Mouse (Mus musculus): ENCODE data around the gene Rapgef4. TPM values are rescaled to one million over a fixed set of nuclear protein-coding genes. Genes with fewer than 3 reads are reported as not detected.

Rapgef4 gene
- polyA plus RNA-seq, 1 experiment from 2014 or later, result 3.6 TPM

DNA sequence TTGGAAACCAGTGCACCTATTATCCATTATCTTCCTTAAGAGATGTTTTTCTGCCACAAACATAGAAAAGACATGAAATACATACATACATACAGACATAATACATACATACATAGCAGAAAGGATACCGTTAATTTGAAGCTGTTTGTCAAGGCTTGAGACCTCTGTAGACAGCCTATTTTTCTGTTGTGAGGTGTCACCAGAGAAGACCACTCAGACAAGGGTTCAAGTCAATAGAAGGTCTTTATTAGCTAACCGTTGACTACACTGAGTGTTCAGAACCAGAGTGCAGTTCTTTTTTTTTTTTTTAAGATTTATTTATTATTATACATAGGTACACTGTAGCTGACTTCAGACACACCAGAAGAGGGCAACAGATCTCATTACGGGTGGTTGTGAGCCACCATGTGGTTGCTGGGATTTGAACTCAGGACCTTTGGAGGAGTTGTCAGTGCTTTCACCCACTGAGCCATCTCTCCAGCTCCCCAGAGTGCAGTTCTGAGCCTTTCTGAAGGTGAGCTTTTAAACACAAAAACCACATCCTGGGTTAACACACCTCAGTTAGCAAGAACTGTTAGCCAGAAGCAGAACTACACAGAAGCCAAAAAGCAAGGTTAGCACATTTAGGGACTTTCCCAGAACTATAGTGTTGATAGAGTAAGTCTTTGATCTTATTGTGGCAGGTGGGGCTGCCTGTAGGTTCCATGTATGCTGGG lies 39.9 kb upstream of the Rapgef4 start:
- no peaks in the 10 kb centered on the region for H3K9me3 ChIP-seq (ENCODE audit: control insufficient read depth, low read length)
- 92% methylated on average over 3 of the region's 3 CpGs for WGBS
- H3K27ac ChIP-seq (replicated peaks), result no peak overlapping the region
- H3K9ac ChIP-seq (ENCODE audit: low read length), result no peak overlapping the region
- TF ChIP-seq EP300 (optimal IDR thresholded peaks at IDR 0.05), result no peak
- TF ChIP-seq CTCF (IDR thresholded peaks at IDR 0.05; ENCODE audit: low read depth), result no peak
- H3K27me3 ChIP-seq (ENCODE audit: control insufficient read depth, insufficient read depth, low read length), result no peaks in the 10 kb centered on the region
- DNase-seq (ENCODE audit: low spot score), result no peak
- no peak overlapping the region for H3K4me3 ChIP-seq (ENCODE audit: low read depth, low read length)
- H3K4me2 ChIP-seq (replicated peaks; ENCODE audit: low read depth), result no peak overlapping the region
- no peaks in the 10 kb centered on the region for H3K36me3 ChIP-seq (ENCODE audit: control insufficient read depth, insufficient read depth, low read length)
- no peak for ATAC-seq (ENCODE audit: low FRiP score, low TSS enrichment)
- no peaks in the 10 kb centered on the region for H3K4me1 ChIP-seq (replicated peaks; ENCODE audit: control insufficient read depth, insufficient read depth)

DNA sequence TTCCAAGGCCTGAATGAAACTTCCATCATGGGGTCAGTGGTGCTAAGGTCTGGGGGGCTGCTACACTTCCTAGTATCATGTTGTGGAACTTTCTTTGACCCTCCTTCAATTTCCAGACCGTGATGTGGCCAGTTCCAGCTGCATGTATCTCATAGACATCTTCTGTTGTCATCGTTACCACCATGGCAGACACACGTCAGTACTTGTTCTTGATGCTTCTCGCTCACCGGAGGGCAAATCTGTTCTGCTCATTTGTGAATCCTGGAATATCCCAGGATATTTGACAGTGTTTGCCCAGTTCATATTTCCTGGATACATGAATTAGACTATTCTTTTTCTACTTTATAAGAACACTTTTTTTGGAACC lies 39.3 kb upstream of the Rapgef4 start:
- DNase-seq (ENCODE audit: low spot score) (no peak), ATAC-seq (ENCODE audit: low FRiP score, low TSS enrichment) (no peak)
- Histone ChIP-seq H3K27me3 (ENCODE audit: control insufficient read depth, insufficient read depth, low read length) (no peaks in the 10 kb centered on the region), H3K27ac (replicated peaks) (no peak overlapping the region), H3K9me3 (ENCODE audit: control insufficient read depth, low read length) (no peaks in the 10 kb centered on the region), H3K4me2 (replicated peaks; ENCODE audit: low read depth) (no peak overlapping the region), H3K9ac (ENCODE audit: low read length) (no peak overlapping the region), H3K36me3 (ENCODE audit: control insufficient read depth, insufficient read depth, low read length) (no peaks in the 10 kb centered on the region), H3K4me3 (ENCODE audit: low read depth, low read length) (no peak overlapping the region), H3K4me1 (replicated peaks; ENCODE audit: control insufficient read depth, insufficient read depth) (no peaks in the 10 kb centered on the region)
- 90% methylated on average over 5 of the region's 5 CpGs for WGBS
- TF ChIP-seq EP300 (optimal IDR thresholded peaks at IDR 0.05) (no peak), CTCF (IDR thresholded peaks at IDR 0.05; ENCODE audit: low read depth) (no peak)

DNA sequence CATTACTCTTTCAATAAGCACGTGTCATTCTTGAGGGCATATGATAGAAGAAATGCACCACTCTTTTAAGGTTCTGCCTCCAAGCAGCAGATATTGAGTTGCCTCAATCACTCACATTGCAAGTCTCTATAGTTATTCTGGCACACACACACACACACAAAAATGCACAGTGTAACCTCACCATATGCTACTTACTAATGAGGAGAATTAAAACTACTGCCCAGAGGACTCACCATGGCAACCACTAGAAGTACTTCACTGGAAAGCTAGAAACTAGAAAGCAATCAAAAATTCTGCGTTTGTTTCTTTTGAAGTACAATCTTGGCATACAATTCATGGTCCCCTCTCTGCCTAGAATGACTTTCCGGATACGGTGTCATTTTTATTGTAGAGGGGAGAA lies 29.8 kb upstream of the Rapgef4 start:
- DNase-seq (ENCODE audit: low spot score), result no peak
- no peaks in the 10 kb centered on the region for H3K9me3 ChIP-seq (ENCODE audit: control insufficient read depth, low read length)
- no peak overlapping the region for H3K27ac ChIP-seq (replicated peaks)
- TF ChIP-seq CTCF (IDR thresholded peaks at IDR 0.05; ENCODE audit: low read depth) (no peak), EP300 (optimal IDR thresholded peaks at IDR 0.05) (no peak)
- ATAC-seq (ENCODE audit: low FRiP score, low TSS enrichment), result no peak
- no peaks in the 10 kb centered on the region for H3K4me1 ChIP-seq (replicated peaks; ENCODE audit: control insufficient read depth, insufficient read depth)
- no peaks in the 10 kb centered on the region for H3K27me3 ChIP-seq (ENCODE audit: control insufficient read depth, insufficient read depth, low read length)
- no peaks in the 10 kb centered on the region for H3K36me3 ChIP-seq (ENCODE audit: control insufficient read depth, insufficient read depth, low read length)
- H3K4me2 ChIP-seq (replicated peaks; ENCODE audit: low read depth), result no peak overlapping the region
- H3K4me3 ChIP-seq (ENCODE audit: low read depth, low read length), result no peak overlapping the region
- no peak overlapping the region for H3K9ac ChIP-seq (ENCODE audit: low read length)
- 83% methylated on average over 4 of the region's 4 CpGs for WGBS

DNA sequence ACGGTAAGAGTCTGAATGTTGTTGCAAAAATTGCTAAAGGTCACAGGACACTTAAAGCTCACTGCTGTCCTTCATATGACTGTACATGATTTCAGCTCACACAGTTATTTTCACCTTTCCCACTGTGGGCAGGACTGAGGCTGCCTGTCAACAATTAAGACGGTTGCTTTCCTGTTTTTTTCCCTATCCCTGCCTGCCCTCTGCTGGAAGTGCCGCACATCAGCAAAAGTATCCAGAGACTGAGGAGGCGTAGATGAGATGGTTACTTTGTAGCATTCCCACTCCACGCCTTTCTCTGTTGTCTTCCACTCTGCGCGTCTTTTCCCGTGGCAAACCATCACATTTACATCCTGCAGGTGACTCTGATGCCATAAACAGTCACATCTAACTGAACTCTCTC lies 25.4 kb upstream of the Rapgef4 start:
- TF ChIP-seq CTCF (IDR thresholded peaks at IDR 0.05; ENCODE audit: low read depth) (peak; percentile 95), EP300 (optimal IDR thresholded peaks at IDR 0.05) (no peak)
- Histone ChIP-seq H3K4me1 (replicated peaks; ENCODE audit: control insufficient read depth, insufficient read depth) (no peaks in the 10 kb centered on the region), H3K27me3 (ENCODE audit: control insufficient read depth, insufficient read depth, low read length) (no peaks in the 10 kb centered on the region), H3K4me3 (ENCODE audit: low read depth, low read length) (no peak overlapping the region), H3K4me2 (replicated peaks; ENCODE audit: low read depth) (no peak overlapping the region), H3K9ac (ENCODE audit: low read length) (no peak overlapping the region), H3K9me3 (ENCODE audit: control insufficient read depth, low read length) (no peaks in the 10 kb centered on the region), H3K27ac (replicated peaks) (no peak overlapping the region), H3K36me3 (ENCODE audit: control insufficient read depth, insufficient read depth, low read length) (no peaks in the 10 kb centered on the region)
- 23% methylated on average over 8 of the region's 8 CpGs for WGBS
- DNase-seq (ENCODE audit: low spot score), result peak; percentile 59
- 0 out of 2 replicates have a peak, but pooled peaks have one; percentile 38 for ATAC-seq (ENCODE audit: low FRiP score, low TSS enrichment)

DNA sequence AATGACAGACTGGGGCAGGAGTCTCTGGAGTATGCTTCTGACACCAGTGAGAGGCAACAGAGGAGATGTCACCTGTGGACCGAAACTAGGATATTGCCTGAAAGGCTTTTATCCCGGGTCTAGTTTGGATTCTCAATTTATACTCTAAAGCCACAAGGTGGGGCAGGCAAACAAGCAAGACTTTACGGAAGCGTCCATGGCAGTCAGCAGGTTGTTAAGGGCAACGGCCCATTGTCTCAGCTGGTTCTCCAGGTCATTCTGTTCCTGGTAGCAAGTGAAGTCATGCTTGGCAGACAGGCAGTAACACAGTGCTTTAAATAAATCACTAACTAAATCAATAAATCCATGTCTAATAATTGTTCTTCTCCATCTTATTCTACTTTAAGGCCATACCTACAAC lies 24.6 kb upstream of the Rapgef4 start:
- H3K36me3 ChIP-seq (ENCODE audit: control insufficient read depth, insufficient read depth, low read length), result no peaks in the 10 kb centered on the region
- H3K9ac ChIP-seq (ENCODE audit: low read length), result no peak overlapping the region
- H3K4me2 ChIP-seq (replicated peaks; ENCODE audit: low read depth), result no peak overlapping the region
- H3K4me3 ChIP-seq (ENCODE audit: low read depth, low read length), result no peak overlapping the region
- no peak overlapping the region for H3K27ac ChIP-seq (replicated peaks)
- H3K4me1 ChIP-seq (replicated peaks; ENCODE audit: control insufficient read depth, insufficient read depth), result no peaks in the 10 kb centered on the region
- no peaks in the 10 kb centered on the region for H3K27me3 ChIP-seq (ENCODE audit: control insufficient read depth, insufficient read depth, low read length)
- WGBS, result 46% methylated on average over 5 of the region's 5 CpGs
- DNase-seq (ENCODE audit: low spot score), result peak; percentile 37
- ATAC-seq (ENCODE audit: low FRiP score, low TSS enrichment), result 0 out of 2 replicates have a peak, but pooled peaks have one; percentile 35
- no peak for TF ChIP-seq EP300 (optimal IDR thresholded peaks at IDR 0.05)
- peak; percentile 42; the same call in 1 of the 2 replicates for TF ChIP-seq CTCF (IDR thresholded peaks at IDR 0.05; ENCODE audit: low read depth)
- H3K9me3 ChIP-seq (ENCODE audit: control insufficient read depth, low read length), result no peaks in the 10 kb centered on the region

DNA sequence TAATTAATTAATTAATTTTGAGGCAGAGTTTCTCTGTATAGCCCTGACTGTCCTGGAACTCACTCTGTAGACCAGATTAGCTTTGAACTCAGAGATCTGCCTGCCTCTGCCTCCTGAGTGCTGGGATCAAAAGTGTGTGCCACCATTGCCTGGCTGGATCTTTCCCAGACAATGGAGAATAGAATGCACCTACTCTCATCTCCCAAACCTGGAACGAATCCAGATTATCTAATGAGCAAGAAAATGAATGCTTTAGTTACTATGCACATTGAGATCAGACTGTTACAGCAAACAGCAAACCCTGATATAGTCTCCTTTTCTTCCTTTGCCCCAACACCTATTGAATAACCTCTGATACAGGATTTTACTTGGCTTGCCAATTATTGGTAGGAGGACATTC lies 23.1 kb upstream of the Rapgef4 start:
- DNase-seq (ENCODE audit: low spot score) (no peak), ATAC-seq (ENCODE audit: low FRiP score, low TSS enrichment) (no peak)
- TF ChIP-seq CTCF (IDR thresholded peaks at IDR 0.05; ENCODE audit: low read depth), result no peak
- TF ChIP-seq EP300 (optimal IDR thresholded peaks at IDR 0.05), result no peak
- 79% methylated on average over 1 of the region's 1 CpGs for WGBS
- no peaks in the 10 kb centered on the region for H3K9me3 ChIP-seq (ENCODE audit: control insufficient read depth, low read length)
- H3K4me3 ChIP-seq (ENCODE audit: low read depth, low read length), result no peak overlapping the region
- H3K9ac ChIP-seq (ENCODE audit: low read length), result no peak overlapping the region
- H3K27ac ChIP-seq (replicated peaks), result no peak overlapping the region
- no peaks in the 10 kb centered on the region for H3K27me3 ChIP-seq (ENCODE audit: control insufficient read depth, insufficient read depth, low read length)
- no peaks in the 10 kb centered on the region for H3K4me1 ChIP-seq (replicated peaks; ENCODE audit: control insufficient read depth, insufficient read depth)
- H3K4me2 ChIP-seq (replicated peaks; ENCODE audit: low read depth), result no peak overlapping the region
- H3K36me3 ChIP-seq (ENCODE audit: control insufficient read depth, insufficient read depth, low read length), result no peaks in the 10 kb centered on the region

Measured in stomach, postnatal 0 days (tissue).